Mouse (Mus musculus) right cerebral cortex, adult 18-20 months (tissue): ENCODE measurements around the gene Atxn7l3b.
"Not testable (repeated sequence)": the region's sequence is repeated elsewhere in the genome, so short reads cannot be mapped to it uniquely, and the experiment has no call there.

Experiments used
- DNase-seq: peaks from one replicate; pipeline ENCODE4 v3.0.0; 2022; ENCODE audit warnings: mixed read lengths

Atxn7l3b gene

DNA sequence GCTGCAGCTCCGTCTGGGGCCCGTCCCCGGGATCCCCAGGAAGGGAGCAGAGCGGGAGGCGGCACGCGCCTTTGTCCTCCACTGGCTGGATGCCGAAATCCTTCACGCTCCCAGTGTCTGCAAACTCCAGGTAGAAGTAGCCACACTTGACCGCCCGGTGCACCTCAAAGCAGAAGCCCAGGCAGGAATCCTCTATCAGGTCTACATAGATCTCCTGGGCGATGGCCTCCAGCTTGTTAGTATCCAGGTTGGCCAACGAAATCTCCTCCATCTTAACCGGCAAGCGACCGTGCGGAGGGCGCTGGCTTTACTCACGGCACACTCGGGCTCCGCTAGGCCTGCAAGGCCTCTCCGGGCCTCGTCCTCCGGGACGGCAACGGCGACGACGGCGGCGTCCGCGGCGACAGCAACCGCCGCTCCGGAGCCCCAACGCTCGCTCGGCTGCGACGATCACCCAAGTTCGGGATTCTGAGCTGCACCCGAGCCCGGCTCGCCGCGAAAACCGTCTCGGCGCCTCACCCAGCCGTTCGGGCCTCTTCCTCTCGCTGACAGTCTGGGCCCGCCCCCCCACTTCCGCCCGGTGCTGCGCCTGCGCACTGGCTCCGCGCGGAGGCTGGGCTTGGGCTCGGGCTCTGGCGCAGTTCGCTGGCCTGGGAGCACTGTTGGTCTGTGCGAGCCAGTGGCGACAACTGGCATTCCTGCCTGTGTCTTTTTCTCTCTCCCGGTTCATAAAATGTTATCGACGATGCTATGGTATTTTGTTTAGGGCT is at the start of gene Atxn7l3b:
Gene Atxn7l3b (minus strand): TSS at position 550 of the 770 bp plus-strand sequence.
- DNase-seq: peak; percentile 96

DNA sequence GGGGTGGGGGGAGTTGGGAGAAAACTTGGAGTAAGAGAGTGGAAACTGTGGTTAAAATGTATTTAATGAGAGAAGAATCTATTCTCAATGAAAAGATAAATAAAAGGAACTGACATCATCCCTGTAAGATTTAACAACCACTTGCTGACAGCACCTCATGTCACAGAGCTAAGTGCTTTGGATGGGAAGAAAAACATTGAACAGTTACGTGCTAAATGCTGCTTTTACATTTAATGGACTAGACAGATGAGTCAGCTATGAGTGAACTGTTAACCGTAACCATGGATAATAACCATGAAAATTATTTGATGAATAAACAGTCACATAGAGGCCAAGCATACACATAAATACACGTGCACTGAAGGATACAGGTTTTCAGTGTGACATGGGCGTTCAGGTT is 48.8 kb upstream of the Atxn7l3b start:
- no peak for DNase-seq

DNA sequence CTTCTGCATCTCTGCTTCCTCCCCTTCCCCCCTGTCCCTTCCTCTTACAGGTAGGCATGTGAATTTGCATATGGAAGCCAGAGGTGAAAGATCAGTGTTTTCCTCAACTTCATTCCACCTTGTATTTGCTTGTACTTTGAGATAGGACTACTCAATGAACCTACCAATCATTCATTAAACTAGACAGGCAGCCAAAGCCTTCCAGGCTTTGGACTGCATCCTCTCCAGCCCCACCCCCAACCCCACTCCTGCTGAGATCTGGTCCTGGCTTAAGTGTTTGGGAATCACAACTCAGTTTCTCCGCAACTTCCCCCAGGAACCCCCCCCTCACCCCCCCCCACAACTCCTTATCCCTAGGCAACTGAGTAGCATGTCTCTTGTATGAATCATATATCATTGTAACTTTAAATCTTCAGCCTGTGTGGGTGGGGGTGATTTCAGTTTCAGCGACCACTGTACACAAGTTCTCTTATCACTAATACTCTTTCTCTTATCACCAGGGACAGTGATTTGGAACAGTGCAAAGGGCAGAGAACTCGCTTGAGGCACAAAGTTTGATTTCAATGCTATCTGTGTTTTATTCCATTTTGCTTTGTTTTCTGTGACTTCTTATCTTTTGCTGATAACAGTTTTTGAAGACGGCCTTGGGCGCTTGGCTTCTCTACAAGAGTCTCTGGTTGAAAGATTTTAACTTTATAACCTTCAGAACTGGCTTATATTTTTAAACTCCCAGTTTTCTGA is 44.7 kb upstream of the Atxn7l3b start:
- DNase-seq: no peak

DNA sequence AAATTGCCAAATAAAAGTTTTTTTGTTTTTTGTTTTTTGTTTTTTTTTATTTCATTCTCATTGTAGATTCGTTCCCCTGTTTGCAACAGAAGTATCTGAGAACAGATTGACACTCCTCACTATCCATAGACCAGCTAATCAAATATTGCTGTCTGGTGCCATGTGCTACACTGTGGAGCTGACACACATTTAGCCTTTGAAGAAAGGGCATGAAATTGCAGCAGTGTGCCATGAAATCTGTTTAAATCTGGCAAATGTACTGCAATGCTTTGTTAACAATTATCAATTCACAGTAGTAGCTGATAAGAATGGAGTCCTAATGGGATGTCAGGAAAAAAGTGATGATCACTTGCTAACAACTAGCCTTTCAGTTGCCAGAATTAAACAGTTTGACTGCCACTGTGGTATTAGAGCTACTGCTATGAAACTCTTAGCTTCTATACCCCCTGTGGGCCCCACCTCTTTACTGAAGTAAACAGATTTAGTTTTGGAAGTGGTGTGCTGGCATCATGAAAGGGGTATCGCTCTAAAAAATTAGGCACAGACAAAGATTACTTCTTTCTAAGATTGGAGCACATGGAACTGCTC is 41.3 kb upstream of the Atxn7l3b start:
- no peak for DNase-seq

DNA sequence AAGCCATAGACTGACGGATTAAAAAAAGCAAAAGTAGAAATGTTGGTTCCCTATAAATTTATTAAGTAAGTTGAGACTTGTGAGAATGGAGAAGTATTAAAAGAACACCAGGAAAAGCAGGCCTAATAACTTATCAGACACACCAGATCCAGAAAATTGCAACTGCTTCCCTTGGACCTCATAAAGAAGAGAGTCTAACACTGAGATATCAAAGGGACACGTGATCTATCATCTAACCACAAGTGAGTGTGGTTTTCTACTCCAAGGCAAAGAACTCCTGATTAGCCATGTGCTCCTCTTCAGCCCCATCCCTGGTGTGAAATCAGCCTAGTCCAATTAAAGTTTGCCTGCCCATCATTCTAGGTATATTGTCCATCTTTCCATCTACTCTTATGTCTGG is 38.8 kb upstream of the Atxn7l3b start:
- no peak for DNase-seq

DNA sequence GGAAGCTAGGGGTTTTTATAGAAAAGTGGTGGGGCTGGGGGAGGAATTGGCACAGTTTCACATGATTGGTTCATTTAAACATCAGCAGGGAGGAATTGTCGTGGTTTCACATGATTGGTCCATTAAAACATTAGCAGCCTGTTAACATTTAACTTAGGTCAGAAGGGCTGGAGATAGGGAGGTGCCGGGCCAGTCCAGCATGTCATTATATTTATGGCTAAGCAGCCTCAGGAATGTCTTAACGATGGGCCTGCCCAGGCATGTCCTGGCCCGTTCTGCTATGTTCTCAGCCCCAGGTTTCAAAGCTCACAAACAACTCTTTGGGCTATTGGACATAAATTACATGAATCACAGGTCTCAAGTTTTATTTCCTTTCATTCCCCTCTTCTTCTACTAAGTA is 33.4 kb upstream of the Atxn7l3b start:
- DNase-seq: not testable (repeated sequence)

DNA sequence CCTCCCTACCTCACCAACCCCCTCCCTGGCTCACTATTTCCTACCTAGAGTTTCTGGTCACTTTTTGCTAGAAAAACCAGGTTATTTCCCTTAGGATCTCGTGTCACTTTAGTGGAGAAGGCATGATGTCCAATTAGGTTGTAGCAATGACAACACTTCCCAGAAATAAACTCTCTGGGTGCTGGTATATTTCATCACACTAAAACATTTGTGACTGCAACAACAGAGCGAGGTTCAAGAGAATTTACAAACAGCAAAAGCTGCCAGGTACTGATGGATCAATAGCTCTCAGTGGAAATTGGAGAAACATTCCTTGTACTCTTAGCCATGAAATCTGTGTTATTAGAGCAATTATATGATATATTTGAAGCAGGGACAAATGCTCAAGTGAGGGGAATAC is 25.3 kb upstream of the Atxn7l3b start:
- DNase-seq: no peak

DNA sequence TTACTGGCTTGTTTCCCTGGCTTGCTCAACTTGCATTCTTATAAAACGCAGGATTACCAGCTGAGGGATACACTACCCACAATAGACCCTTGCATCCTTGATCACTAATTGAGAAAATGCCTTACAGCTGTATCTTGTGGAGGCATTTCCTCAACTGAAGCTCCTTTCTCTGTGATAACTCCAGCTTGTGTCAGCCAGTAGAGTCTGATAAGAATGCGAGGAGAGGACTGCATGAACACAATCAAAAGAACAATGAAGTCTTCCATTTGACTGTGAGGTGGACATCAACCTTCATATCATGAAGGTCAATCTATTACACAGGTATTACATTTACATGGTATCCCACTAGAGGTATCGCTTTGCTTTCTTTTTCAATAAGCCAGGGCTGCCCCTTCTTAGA is 19.7 kb upstream of the Atxn7l3b start:
- DNase-seq: no peak

DNA sequence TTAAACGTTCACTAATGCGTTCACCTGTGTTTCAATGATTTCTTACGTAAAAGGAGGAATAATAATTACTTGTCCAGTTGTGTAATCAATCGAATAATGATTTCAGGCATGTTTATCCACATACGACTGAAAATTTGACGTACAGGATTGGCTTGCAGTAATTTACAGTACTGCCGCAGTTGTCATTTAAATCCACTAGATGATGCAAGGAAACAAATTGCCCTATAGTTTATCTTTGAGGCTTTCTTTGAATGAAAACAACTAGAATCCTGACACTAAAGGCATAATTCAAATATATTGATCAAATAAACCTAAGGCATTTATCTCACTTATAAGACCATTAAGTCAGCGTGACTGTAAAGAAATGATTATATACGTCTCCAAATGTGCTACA is 418 bp upstream of the Atxn7l3b start:
- no peak for DNase-seq

DNA sequence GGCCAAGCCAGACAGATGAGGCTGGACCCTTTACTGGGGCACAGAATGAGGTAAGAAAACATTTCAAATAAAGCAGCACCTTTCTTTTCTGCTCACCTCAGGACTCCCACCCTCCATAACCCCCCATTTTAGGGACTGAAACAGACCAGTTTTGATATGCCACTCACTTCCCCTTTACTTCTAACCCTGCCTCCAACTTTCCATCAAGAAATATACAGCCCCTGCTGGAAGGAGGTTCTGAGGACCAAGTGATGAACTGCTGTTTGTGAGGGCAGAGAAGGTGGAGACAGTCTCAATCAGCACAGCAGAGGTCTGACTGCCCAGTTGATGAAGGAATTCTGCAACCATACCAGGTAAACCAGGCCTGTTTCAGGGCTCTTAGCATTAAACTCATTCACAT is 1.8 kb downstream of the Atxn7l3b start:
- no peak for DNase-seq

DNA sequence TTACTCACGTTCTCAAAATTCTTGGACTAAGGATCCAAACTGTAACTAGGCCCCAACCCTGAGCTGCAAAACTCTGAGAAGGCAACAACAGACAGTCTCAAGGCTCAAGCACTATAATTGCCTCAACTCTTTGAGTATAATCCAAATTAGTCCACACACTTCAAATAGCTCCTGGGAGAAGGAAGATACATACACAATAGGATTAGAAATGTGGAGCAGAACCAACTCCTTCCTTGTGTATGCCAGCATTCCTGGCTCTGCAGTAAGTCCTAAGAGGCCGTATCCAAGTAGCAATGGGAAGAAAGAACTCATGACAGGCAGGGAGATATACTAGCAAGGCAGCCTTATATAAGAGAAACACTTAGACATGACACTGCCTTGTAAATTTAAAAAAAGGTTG is 2.5 kb downstream of the Atxn7l3b start:
- no peak for DNase-seq

DNA sequence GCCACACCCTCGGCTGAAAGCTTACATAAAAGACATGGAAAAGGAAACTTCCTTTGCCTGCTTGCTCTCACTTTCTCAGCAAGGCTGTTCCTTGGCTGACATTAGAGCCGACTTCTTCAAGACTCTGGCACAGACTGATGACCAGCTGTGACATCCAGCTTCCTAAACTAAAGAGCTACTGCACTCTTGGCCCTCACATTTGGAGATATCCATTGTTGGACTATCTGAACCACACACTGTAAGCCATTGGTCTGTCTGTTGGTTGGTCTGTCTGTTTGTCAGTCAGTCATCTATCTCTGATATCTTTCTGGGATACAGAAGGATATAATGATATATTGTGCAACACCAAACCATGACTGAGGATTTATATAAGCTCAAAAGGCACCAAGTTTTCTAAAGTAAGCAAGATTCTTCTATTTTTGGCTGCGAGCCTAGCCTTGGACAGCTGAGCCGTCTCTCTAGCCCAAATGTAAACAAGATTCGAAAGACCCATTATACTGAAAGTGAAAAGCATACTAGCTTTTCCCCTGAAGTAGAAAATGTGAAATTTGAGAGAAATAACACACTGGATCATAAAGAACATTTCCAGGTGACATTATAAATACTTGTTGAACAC is 12.1 kb downstream of the Atxn7l3b start:
- no peak for DNase-seq

DNA sequence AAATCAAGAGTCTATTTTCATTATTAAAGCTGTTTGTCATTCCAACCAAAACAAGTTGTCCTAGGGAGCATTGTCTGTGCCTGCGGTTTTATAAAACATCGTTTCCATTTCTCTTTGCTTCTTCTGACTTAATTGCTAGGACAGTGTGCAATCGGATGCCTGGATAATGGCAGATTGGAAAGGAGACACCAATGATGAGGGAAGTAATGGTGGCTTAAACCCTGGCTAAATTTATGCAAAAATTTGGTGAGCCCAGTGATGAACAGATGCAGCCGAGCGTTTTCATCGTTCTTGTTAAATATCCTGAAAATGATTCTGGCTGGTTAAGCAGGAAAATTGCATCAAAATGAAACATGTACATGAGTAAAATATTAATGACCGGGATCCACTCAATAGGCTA is 28.6 kb downstream of the Atxn7l3b start:
- no peak for DNase-seq

DNA sequence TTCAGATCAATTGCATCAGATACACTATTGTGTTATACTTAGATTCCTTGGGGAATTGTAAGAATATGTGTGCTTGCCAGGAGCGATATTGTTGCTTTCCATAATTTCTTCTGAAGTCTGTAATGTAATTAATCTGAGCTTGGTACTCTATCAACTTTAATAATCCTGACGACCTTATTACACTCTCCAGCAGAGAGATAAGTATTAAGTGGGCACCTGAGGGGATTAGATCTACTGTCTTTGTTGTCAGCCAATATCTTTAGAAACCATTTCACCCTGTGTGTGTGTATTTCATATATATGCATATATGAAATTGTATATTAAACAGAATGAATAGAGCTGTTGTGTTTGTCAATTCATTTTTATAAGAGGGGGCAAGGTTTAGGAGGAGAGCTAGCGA is 29.0 kb downstream of the Atxn7l3b start:
- no peak for DNase-seq

DNA sequence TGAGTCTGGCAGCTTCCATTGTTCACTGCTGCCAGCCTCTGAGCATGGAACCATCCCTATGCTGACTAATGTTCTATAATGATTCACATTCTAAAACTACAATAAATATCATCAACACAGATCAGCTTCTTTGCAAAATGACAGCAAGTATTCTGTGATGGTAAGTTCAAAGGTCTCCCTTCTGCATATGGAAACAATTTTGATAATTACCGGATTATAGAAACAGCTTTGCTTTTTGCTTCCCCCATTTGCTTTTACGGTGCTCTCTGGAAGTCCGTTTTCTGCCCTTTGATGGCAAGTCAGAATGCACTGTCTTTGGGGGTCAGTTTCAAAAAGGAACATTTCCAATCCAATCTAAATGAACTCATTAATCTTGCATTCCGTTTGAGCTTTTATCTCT is 32.2 kb downstream of the Atxn7l3b start:
- no peak for DNase-seq

DNA sequence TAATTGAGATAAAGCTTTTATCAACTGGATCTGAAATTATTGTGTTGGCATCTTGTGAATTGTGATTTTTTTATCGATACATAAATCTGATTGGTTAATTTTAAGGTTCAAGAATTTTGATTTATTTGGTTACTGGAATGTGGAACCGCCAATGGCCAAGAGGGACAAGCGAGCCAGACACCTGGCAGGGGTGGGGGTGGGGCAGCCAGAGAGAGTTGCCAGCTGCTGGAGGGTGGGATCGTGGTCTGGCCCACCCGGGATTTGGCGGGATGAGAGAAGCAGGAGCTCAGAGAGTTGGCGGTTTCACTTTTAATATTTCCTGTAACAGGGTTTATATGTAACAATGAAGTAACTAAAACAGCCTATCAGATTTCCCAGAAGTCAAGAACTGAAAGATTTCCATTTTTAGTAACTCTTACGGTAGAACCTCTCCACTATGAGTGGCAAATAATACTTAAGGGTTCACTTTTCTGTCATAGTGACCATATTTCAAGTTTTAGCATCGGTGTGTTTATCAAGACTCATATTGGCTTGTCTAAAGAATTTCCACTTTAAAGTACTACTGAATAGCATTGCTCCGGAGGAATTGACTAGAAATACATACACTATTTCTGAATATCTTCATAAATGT is 35.1 kb downstream of the Atxn7l3b start:
- DNase-seq: no peak

DNA sequence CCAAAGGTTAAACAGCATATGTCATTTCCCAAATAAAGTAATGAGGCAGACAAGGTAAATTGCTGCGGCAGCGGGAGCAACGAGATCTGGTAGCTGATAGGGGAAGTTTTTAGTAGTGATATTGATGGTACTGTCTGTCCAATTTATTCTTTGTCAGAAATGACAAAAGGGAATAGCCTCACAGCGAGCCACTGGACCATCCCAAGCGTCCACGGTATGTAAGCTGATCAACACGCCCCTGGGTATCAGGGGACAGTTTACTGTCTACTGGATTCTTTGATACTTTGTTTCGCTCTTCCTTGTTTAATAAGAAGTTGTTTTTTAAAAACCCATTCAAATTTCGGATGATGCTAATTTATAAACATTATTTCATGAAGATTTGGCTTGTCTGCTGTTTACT is 44.7 kb downstream of the Atxn7l3b start:
- DNase-seq: no peak

DNA sequence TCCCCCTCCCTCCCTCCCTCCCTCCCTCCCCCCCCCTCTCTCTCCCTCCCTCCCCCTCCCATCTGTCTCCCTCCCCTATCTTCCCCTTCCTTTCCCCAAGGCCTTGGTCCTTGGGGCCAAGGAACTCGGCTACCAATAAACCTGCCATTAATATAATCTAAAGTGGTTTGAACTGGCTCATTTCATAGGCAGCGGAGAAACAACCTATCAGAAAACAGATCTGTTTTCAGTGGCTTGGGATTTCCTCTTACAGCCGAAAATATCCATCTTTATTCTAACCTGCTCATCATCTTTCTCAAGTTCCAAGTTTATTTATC is 45.2 kb downstream of the Atxn7l3b start:
- no peak for DNase-seq

DNA sequence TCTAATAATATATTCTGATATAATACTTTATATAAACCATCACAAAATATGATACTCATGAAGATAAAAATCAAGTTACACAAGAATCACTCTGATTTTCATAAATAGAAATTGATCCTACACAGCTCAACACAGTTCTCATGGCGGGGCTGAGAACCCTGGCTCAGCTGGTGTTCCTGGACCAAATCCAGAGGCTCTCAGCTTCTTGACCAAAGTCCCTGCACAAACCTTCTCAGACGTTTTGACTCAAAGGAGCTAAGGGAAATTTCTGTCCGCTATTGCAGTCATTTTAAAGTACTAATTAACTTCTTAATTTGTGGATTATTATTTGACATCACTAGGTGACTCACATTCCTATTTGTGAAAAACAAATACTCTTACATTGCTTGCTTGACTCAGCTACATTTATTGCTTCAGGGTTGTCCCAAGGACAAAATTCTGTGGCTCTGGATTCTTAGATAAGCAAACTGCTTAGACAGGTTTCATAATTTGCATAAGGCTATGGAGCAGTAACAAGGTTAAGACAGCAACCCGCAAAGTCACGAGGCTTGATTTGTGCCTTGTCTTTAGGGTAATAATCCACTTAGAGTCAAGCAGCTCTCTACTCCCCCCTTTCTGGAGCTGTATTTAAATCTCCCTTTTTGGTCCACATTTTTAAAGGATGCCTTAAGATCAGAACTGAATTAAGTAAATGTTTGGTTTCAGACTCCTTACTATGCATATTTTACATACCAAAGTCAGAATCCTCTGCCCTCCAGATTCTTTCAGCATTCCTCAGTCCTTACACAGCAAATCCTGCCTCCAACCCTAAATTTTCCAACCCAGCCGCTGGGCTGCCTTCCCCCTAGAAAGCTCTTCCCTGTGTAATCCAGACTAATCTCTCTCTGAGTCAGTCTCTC is 45.8 kb downstream of the Atxn7l3b start:
- no peak for DNase-seq

DNA sequence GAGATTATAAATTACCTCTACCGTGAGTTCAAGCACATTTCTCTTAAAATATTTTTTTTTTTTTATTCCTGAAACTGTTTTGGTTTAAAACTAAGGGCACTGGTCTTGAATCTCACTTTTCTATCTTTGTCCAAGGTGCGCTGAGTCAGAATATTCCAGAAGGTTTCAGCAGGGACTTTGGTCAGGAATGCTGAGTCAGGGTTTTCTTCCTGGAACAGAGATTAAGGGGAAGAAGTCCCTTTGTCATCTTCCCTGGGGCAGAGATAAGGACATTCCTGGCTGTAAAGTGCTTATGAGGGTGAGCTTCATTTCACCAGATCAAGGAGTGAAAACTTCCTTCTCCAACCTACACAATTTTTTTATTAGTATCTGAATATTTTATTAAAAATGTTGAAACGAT is 46.7 kb downstream of the Atxn7l3b start:
- DNase-seq: no peak

DNA sequence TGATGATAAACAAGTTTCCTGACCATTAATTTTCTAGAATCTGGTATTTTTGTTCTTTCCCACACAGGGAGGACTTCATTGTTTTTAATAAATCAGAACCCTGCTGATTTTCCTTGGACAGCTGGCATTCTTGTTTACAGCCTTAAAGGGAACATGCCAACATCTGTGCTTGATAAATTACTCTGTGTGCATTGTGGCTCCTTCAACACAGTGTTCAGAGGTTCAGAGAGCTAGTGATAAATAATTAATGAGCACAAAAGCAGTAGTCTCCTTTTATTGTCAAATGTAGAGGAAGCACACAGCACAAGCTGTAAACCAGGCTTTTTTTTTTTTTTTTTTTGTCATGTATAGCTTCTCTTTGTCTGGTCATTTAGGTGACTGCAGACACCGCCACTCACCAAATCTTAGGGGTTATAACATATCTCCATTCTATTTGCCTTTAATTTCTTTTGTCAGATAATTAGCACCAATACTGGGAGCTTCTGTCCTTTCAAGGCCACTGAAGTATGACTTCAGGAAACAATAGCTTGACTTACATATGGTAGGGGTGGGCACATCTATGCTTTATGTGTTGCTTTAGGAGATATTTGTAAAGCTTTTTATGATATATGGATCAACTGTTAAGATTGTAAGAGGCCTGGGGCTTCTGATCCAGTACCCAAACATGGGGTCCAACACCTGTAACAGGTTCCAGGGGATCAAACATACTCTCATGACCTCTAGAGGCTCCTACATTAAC is 52.0 kb downstream of the Atxn7l3b start:
- no peak for DNase-seq
